Comparison of ENCODE assay signal across 19 mouse cellular contexts in the genomic region with DNA sequence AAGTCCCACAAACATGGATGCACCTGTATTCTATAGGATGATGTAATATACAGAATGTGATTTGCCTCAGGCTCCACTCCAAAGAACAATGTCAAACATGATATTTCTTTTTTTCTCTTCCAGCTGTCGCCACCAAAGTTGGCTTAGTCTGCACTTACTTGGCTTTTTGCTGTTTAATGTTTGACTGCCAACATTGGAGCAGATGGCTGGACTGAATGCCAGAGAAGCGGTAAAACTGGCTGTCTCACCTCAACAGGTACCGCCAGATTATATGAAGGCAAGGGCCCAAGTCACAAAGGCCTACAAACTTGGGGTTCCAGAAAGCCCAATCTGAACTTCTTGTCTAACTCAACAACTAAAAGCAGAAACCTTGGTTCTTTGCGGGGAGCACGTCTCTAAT. TPM values are rescaled to one million over a fixed set of nuclear protein-coding genes. Genes with fewer than 3 reads are reported as not detected.
DNase-seq lines count a peak whose midpoint lies in the region; ATAC-seq and TF ChIP-seq lines count a peak whose summit lies in the region.
"Had no signal": no experiment of that assay in that cellular context is flagged by ENCODE, and none has a peak within 500 bp of the region (broad histone marks: within the 10 kb centered on the region; RNA-seq: fewer than 3 reads in every experiment).

No protein-coding gene starts in this region.

- no peak overlapping the region for H3K4me2 ChIP-seq in forebrain, embryonic 15.5 days (replicated peaks)
- H3K4me2 ChIP-seq in forebrain, embryonic 11.5 days (ENCODE audit: low read depth, low read length, severe bottlenecking) = no peak overlapping the region
- H3K4me2 ChIP-seq in liver, embryonic 11.5 days = no peak overlapping the region
- H3K4me2 ChIP-seq: heart, embryonic 15.5 days; liver, embryonic 13.5 days; lung, embryonic 14.5 days had no signal

- no peak overlapping the region for H3K4me3 ChIP-seq in forebrain, embryonic 15.5 days
- H3K4me3 ChIP-seq in forebrain, embryonic 11.5 days (ENCODE audit: low read depth, low read length) = no peak overlapping the region
- H3K4me3 ChIP-seq in liver, adult 2 months (ENCODE audit: insufficient read depth, low read depth, low read length) = no peak overlapping the region
- no peak overlapping the region for H3K4me3 ChIP-seq in liver, embryonic 11.5 days (ENCODE audit: low read depth, low read length)
- H3K4me3 ChIP-seq: embryonic facial prominence, embryonic 10.5 days; heart, embryonic 15.5 days; liver, embryonic 13.5 days had no signal

- 0 out of 2 replicates have a peak, but pooled peaks have one; percentile 13 for ATAC-seq in forebrain, embryonic 15.5 days (replicated peaks)
- no peak for ATAC-seq in forebrain, embryonic 11.5 days (replicated peaks; ENCODE audit: low FRiP score)
- no peak for ATAC-seq in liver, embryonic 11.5 days (replicated peaks; ENCODE audit: low FRiP score)
- no peak for ATAC-seq in erythroid progenitor cell, adult 5-6 weeks (replicated peaks; ENCODE audit: low FRiP score, poor library complexity, severe bottlenecking)
- ATAC-seq in granulocyte monocyte progenitor cell, adult 5-6 weeks (replicated peaks; ENCODE audit: poor library complexity, severe bottlenecking) = no peak
- ATAC-seq: midbrain, embryonic 16.5 days had no signal

- no peaks in the 10 kb centered on the region for H3K27me3 ChIP-seq in forebrain, embryonic 15.5 days
- H3K27me3 ChIP-seq in forebrain, embryonic 11.5 days (ENCODE audit: control insufficient read depth, insufficient read depth, low read length) = no peaks in the 10 kb centered on the region
- no peaks in the 10 kb centered on the region for H3K27me3 ChIP-seq in liver, adult 2 months (ENCODE audit: control insufficient read depth, insufficient read depth, low read length)
- no peaks in the 10 kb centered on the region for H3K27me3 ChIP-seq in liver, embryonic 11.5 days (replicated peaks; ENCODE audit: control insufficient read depth, insufficient read depth, low read length)
- H3K27me3 ChIP-seq: heart, embryonic 15.5 days; liver, embryonic 13.5 days had no signal

- no peaks in the 10 kb centered on the region for H3K9me3 ChIP-seq in forebrain, embryonic 15.5 days
- no peaks in the 10 kb centered on the region for H3K9me3 ChIP-seq in forebrain, embryonic 11.5 days (ENCODE audit: control insufficient read depth, low read length)
- H3K9me3 ChIP-seq in liver, embryonic 11.5 days (ENCODE audit: control insufficient read depth, low read length) = no peaks in the 10 kb centered on the region
- H3K9me3 ChIP-seq: embryonic facial prominence, embryonic 10.5 days; heart, embryonic 15.5 days; liver, embryonic 13.5 days had no signal

- WGBS in forebrain, embryonic 15.5 days = 77% methylated on average over 5 of the region's 5 CpGs
- WGBS in forebrain, embryonic 11.5 days = 94% methylated on average over 5 of the region's 5 CpGs
- 61% methylated on average over 5 of the region's 5 CpGs for WGBS in liver, adult 2 months
- WGBS in liver, embryonic 11.5 days = 84% methylated on average over 5 of the region's 5 CpGs

- H3K36me3 ChIP-seq in forebrain, embryonic 15.5 days = no peaks in the 10 kb centered on the region
- no peaks in the 10 kb centered on the region for H3K36me3 ChIP-seq in forebrain, embryonic 11.5 days (ENCODE audit: control insufficient read depth, insufficient read depth, low read length)
- no peaks in the 10 kb centered on the region for H3K36me3 ChIP-seq in liver, adult 2 months (ENCODE audit: control insufficient read depth, insufficient read depth, low read length)
- H3K36me3 ChIP-seq in liver, embryonic 11.5 days (ENCODE audit: control insufficient read depth, insufficient read depth, low read length) = no peaks in the 10 kb centered on the region
- H3K36me3 ChIP-seq: embryonic facial prominence, embryonic 10.5 days; heart, embryonic 15.5 days; liver, embryonic 13.5 days had no signal

- H3K4me1 ChIP-seq in forebrain, embryonic 15.5 days = peaks cover 9% of the 10 kb centered on the region
- no peaks in the 10 kb centered on the region for H3K4me1 ChIP-seq in forebrain, embryonic 11.5 days (replicated peaks; ENCODE audit: control insufficient read depth, insufficient read depth, low read length)
- no peaks in the 10 kb centered on the region for H3K4me1 ChIP-seq in liver, adult 2 months (ENCODE audit: control insufficient read depth, insufficient read depth, low read length)
- H3K4me1 ChIP-seq in liver, embryonic 11.5 days (replicated peaks; ENCODE audit: control insufficient read depth, insufficient read depth, low read length) = no peaks in the 10 kb centered on the region
- H3K4me1 ChIP-seq: embryonic facial prominence, embryonic 10.5 days; heart, embryonic 15.5 days; liver, embryonic 13.5 days had no signal

- no peak overlapping the region for H3K27ac ChIP-seq in forebrain, embryonic 15.5 days (replicated peaks)
- no peak overlapping the region for H3K27ac ChIP-seq in forebrain, embryonic 11.5 days (ENCODE audit: low read depth, low read length)
- H3K27ac ChIP-seq in liver, adult 2 months (replicated peaks; ENCODE audit: insufficient read depth, low read depth, low read length) = no peak overlapping the region
- H3K27ac ChIP-seq in liver, embryonic 11.5 days (ENCODE audit: low read depth, low read length) = no peak overlapping the region
- H3K27ac ChIP-seq: embryonic facial prominence, embryonic 10.5 days; heart, embryonic 15.5 days; liver, embryonic 13.5 days; stomach, postnatal 0 days had no signal

- no peaks in the 10 kb centered on the region for H3K79me2 ChIP-seq in liver, adult 2 months (ENCODE audit: control insufficient read depth, insufficient read depth, low read length)

- no peak overlapping the region for H3K9ac ChIP-seq in forebrain, embryonic 15.5 days (replicated peaks)
- no peak overlapping the region for H3K9ac ChIP-seq in forebrain, embryonic 11.5 days (ENCODE audit: low read length)
- H3K9ac ChIP-seq in liver, adult 2 months (ENCODE audit: low read depth, low read length) = no peak overlapping the region
- no peak overlapping the region for H3K9ac ChIP-seq in liver, embryonic 11.5 days (ENCODE audit: low read depth, low read length)
- H3K9ac ChIP-seq: heart, embryonic 15.5 days; liver, embryonic 13.5 days; lung, embryonic 14.5 days had no signal

- no peak for TF ChIP-seq CTCF in liver, adult 2 months (IDR thresholded peaks at IDR 0.05; ENCODE audit: low read depth, low read length)

- TF ChIP-seq POLR2A in liver, adult 2 months (IDR thresholded peaks at IDR 0.05; ENCODE audit: extremely low read depth, insufficient read depth, low read length) = no peak

- peak; percentile 22 to 24 for DNase-seq in cerebellum, adult 18-20 months
- DNase-seq in cerebellum, adult 11 months = no peak
- DNase-seq in forebrain, embryonic 11.5 days (ENCODE audit: low spot score) = no peak
- DNase-seq in liver, adult 2 months (ENCODE audit: extremely low read depth, low read depth, low spot score) = peak; percentile 18
- DNase-seq in liver, embryonic 11.5 days (ENCODE audit: low spot score) = no peak
- DNase-seq: adrenal gland, adult 2 months; gastrocnemius, postnatal 14 days; kidney, adult 11 months; liver, embryonic 13.5 days; lung, embryonic 14.5 days; lung, postnatal 36 days; thymus, postnatal 14 days had no signal

RNA-seq across cellular contexts. Expression of a gene that starts 6.8 kb away (rescaled TPM):
- polyA plus RNA-seq in forebrain, embryonic 15.5 days (2015; fragmentation: Nextera tagmentation; extraction: Ambion mirVana) = 7.5 and 7.8 TPM in 2 replicates
- polyA plus RNA-seq in forebrain, embryonic 11.5 days (2014; fragmentation: Nextera tagmentation; extraction: Ambion mirVana) = 9.0 and 9.2 TPM in 2 replicates
- 3.6 and 4.1 TPM in 2 replicates for total RNA-seq in liver, adult 2 months (2014; rRNA removed)
- 1.3 and 1.5 TPM in 2 replicates for polyA plus RNA-seq in liver, adult 2 months (2012; rRNA removed)
- 5.3 and 5.9 TPM in 2 replicates for polyA plus RNA-seq in liver, embryonic 11.5 days (2014; fragmentation: Nextera tagmentation; extraction: Ambion mirVana)
- total RNA-seq in erythroid progenitor cell, adult 5-6 weeks (2015; ENCODE audit: low replicate concordance) = not detected in 2 replicates
- 0.39 TPM in 1 of 2 replicates, not detected in the other for total RNA-seq in erythroid progenitor cell, adult 5-6 weeks (2017; ENCODE audit: low replicate concordance)
- 5.1 and 6.1 TPM in 2 replicates for total RNA-seq in granulocyte monocyte progenitor cell, adult 5-6 weeks (2014; fragmentation: Nextera tagmentation)
- 3.3 and 5.0 TPM in 2 replicates for total RNA-seq in granulocyte monocyte progenitor cell, adult 5-6 weeks (2017)

Comparison
In these comparisons a context has a peak if more than half of its experiments do, and no peak if none do; other contexts are left out.
1. DNase-seq: peak in cerebellum, adult 18-20 months (2 of 2) and liver, adult 2 months (single experiment); none in cerebellum, adult 11 months (single experiment), forebrain, embryonic 11.5 days (single experiment) and liver, embryonic 11.5 days (single experiment).